Mouse (Mus musculus) cerebellum, adult 2 months (tissue): Measurements from ENCODE around the gene Bnip1. TPM values are rescaled to one million over a fixed set of nuclear protein-coding genes. Genes with fewer than 3 reads are reported as not detected.

ENCODE experiments used
- DNase-seq, 2 experiments: peaks; one replicate each; pipeline ENCODE4 v3.0.0; 2021
- H3K27ac ChIP-seq: fragments of 200-500 bp; 2 replicates; pipeline ENCODE4 v1.5.1; 2012; ENCODE audit warnings: low read length, control low read depth, inconsistent platforms; ENCODE audit not compliant: insufficient read depth
- H3K27me3 ChIP-seq: fragments of 200-500 bp; 2 replicates; pipeline ENCODE4 v1.6.1; 2012; ENCODE audit warnings: inconsistent platforms, mild to moderate bottlenecking, low read length, moderate library complexity; ENCODE audit not compliant: control insufficient read depth, insufficient read depth
- H3K4me1 ChIP-seq: fragments of 200-500 bp; 2 replicates; pipeline ENCODE4 v1.6.1; 2011; ENCODE audit warnings: low read length; ENCODE audit not compliant: control insufficient read depth, insufficient read depth
- H3K4me3 ChIP-seq: fragments of 200-500 bp; replicated peaks from 2 replicates; pipeline ENCODE3; 2011; ENCODE audit warnings: mild to moderate bottlenecking, low read depth, low read length, control low read depth; ENCODE audit not compliant: insufficient read depth
- CTCF ChIP-seq: fragments of 200-500 bp; IDR thresholded peaks from 2 replicates; pipeline ENCODE4 v1.5.1; 2011; ENCODE audit warnings: low read depth, mild to moderate bottlenecking, control low read depth, low read length, moderate library complexity, borderline replicate concordance; ENCODE audit not compliant: insufficient read depth
- POLR2A ChIP-seq: fragments of 200-500 bp; IDR thresholded peaks from 2 replicates; pipeline ENCODE4 v1.6.1; 2011; ENCODE audit warnings: low read length, control low read depth, borderline replicate concordance; ENCODE audit not compliant: insufficient read depth
- WGBS: fragments of 180-500 bp; shearing (Covaris S2); methylation state at CpG from one replicate; pipeline ENCODE4 v1.1.7; 2018; 5-methylcytosine and 5-hydroxymethylcytosine counted together
- polyA plus RNA-seq: library from polyadenylated mRNA; depleted of rRNA; stranded (reverse); fragments of >200 nt; gene quantifications from 2 replicates; pipeline ENCODE4 v1.2.3, GENCODE M21; 2012; rRNA removed

The Bnip1 gene
- polyA plus RNA-seq, 1 experiment: 34.5 TPM

GRCm38 (mm10) chr17:26838911-26839717 lies 58.2 kb downstream of the Bnip1 start:
- no peaks in the 10 kb centered on the region; the same call in 1 of the 2 replicates for H3K4me1 ChIP-seq
- 1% methylated on average over 87 of the region's 87 CpGs for WGBS
- H3K27me3 ChIP-seq: peaks cover 11% of the 10 kb centered on the region; the same call in 1 of the 2 replicates
- H3K4me3 ChIP-seq: no peak overlapping the region
- DNase-seq: no peak
- no peak for TF ChIP-seq CTCF
- TF ChIP-seq POLR2A: no peak
- H3K27ac ChIP-seq: no peak overlapping the region

GRCm38 (mm10) chr17:26839718-26840438 lies 59.0 kb downstream of the Bnip1 start:
- no peak for DNase-seq
- 3% methylated on average over 26 of the region's 26 CpGs for WGBS
- no peak overlapping the region for H3K4me3 ChIP-seq
- H3K27ac ChIP-seq: no peak overlapping the region
- H3K27me3 ChIP-seq: peaks cover 13% of the 10 kb centered on the region; the same call in 1 of the 2 replicates
- TF ChIP-seq POLR2A: no peak
- no peak for TF ChIP-seq CTCF
- no peaks in the 10 kb centered on the region; the same call in 1 of the 2 replicates for H3K4me1 ChIP-seq

GRCm38 (mm10) chr17:26840439-26840780 lies 59.5 kb downstream of the Bnip1 start:
- no peak overlapping the region for H3K27ac ChIP-seq
- H3K27me3 ChIP-seq: peaks cover 13% of the 10 kb centered on the region; the same call in 1 of the 2 replicates
- TF ChIP-seq CTCF (no peak), POLR2A (no peak)
- 10% methylated on average over 9 of the region's 9 CpGs for WGBS
- no peak for DNase-seq
- H3K4me1 ChIP-seq: no peaks in the 10 kb centered on the region; the same call in 1 of the 2 replicates
- H3K4me3 ChIP-seq: no peak overlapping the region

GRCm38 (mm10) chr17:26840922-26841731 lies 60.3 kb downstream of the Bnip1 start:
- H3K27me3 ChIP-seq: peaks cover 16% of the 10 kb centered on the region; the same call in 1 of the 2 replicates
- H3K4me1 ChIP-seq: no peaks in the 10 kb centered on the region; the same call in 1 of the 2 replicates
- WGBS: 1% methylated on average over 48 of the region's 48 CpGs
- no peak overlapping the region for H3K27ac ChIP-seq
- DNase-seq: no peak
- no peak overlapping the region for H3K4me3 ChIP-seq
- TF ChIP-seq POLR2A (no peak), CTCF (no peak)

- Histone ChIP-seq H3K4me3 (no peak overlapping the region), H3K27me3 (peaks cover 17% of the 10 kb centered on the region; the same call in 1 of the 2 replicates), H3K27ac (no peak overlapping the region), H3K4me1 (no peaks in the 10 kb centered on the region; the same call in 1 of the 2 replicates)
- 6% methylated on average over 5 of the region's 5 CpGs for WGBS
- DNase-seq: no peak
- TF ChIP-seq POLR2A (no peak), CTCF (no peak)
These were observed 61.1 kb downstream of the Bnip1 start for GRCm38 (mm10) chr17:26841981-26842380.

Other genes with a start within 250 kb of the Bnip1 start
- 137 and 148 TPM in 2 replicates for gene Ergic1, start 219.6 kb upstream of the Bnip1 start, polyA plus RNA-seq
- 62.5 and 67.1 TPM in 2 replicates for gene Dusp1, start 218.9 kb upstream of the Bnip1 start, polyA plus RNA-seq
- 99.8 and 105 TPM in 2 replicates for gene Atp6v0e, start 117.8 kb upstream of the Bnip1 start, polyA plus RNA-seq
- 20.2 and 21.1 TPM in 2 replicates for gene Crebrf, start 65.4 kb upstream of the Bnip1 start, polyA plus RNA-seq
- not detected in 2 replicates for gene Nkx2-5, start 63.9 kb downstream of the Bnip1 start, polyA plus RNA-seq
- gene Kifc5b, start 136.0 kb downstream of the Bnip1 start, polyA plus RNA-seq: 5.9 and 6.6 TPM in 2 replicates
- 57.8 and 60.8 TPM in 2 replicates for gene Phf1, start 152.0 kb downstream of the Bnip1 start, polyA plus RNA-seq
- 176 and 187 TPM in 2 replicates for gene Cuta, start 158.5 kb downstream of the Bnip1 start, polyA plus RNA-seq
- 55.9 and 62.5 TPM in 2 replicates for gene Syngap1, start 160.2 kb downstream of the Bnip1 start, polyA plus RNA-seq
- gene Zbtb9, start 192.1 kb downstream of the Bnip1 start, polyA plus RNA-seq: 13.9 and 14.7 TPM in 2 replicates
- 19.0 and 19.9 TPM in 2 replicates for gene Bak1, start 247.9 kb downstream of the Bnip1 start, polyA plus RNA-seq